Mouse (Mus musculus) cerebellum, adult 9-10 months (tissue): Measurements from ENCODE around the gene B4galt3.
"Not testable (repeated sequence)": the region's sequence is repeated elsewhere in the genome, so short reads cannot be mapped to it uniquely, and the experiment has no call there.

Experiments used
- DNase-seq: peaks from one replicate; pipeline ENCODE4 v3.0.0; 2022

B4galt3 gene

DNA sequence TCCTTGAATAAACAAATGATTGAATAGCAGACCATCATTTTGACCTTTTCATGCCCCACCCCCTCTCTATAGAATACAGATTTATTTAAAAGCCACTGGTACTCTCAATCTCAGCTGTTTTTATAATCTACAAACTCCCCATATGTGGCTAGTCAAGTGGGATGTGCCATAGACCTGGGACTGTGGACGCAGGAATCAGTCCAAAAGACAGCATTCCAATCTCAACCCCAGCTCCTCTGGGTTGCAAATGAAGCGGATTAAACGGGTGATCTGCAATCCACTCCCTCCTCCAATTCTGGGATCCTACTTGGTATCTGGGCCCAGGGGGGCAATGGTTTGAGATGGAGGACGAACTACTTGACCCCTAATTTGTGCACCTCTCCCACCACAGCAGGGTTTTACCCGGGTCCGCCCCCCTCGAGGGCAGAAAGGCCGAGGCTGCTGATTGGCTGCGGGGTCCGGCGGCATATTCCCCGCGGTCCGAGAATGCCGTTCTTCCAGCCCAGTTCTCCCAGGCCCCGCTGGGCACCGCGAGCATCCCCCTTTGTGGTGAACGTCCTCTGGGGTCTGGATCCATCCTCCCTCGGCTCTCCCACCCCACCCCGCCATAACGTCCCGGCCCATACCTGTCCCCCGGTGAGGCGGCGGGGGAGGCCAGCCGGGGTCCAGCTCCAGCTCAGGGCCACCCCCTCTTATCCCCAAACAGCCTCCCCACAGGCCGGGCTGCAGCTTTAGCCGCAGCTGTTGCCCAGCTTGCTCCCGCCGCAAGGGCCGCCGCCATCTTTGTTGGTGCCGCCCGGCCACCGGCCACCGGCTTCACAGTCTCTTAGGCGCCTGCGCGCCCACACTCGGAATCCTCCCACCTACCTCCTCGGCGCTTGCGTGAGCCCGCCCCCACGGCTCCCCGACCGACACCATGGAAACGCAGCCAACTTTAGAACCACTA, 17.3 kb downstream of the B4galt3 start, which contains the start of gene Usp21:
TSS of gene Usp21 (minus strand) at position 856 of the 946 bp plus-strand sequence.
- DNase-seq, result peak; percentile 95

DNA sequence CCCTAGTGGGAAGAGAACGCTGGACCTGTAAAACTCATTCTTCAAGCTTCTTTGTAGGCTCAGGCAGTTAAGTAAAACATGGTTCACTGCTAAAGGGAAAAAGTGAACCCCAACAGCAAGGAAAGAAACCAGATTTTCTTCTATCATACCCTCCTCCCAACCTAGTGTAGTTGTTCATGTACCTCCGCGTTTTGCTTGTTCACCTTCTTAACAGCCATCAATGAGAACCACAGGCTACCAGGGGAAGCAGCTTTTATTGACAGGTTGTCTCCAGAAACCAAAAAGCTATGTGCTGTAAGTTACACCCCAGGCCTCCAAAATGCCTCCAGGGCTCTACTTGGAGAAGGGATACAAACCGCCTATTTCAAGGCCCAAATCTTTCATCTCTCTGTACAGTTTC, 18.2 kb downstream of the B4galt3 start:
- peak; percentile 48 for DNase-seq

DNA sequence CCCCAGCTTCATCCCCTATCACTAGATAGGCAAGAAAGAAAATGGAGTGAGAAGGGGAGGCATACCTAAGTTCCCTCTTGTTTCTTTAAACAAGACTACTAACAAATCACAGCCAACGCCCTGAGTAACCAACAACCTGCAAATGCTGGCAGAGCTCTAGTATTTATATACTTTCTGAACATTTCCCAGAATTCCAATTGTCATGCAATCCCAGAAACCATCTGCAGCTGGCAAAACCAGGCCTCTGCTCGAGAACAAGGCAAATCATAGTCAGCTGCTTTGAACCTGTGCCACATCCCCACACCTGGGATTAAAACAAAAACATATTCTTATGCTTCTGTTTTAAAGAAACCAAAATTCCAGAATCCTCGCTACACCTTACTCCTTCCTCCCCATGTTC, 23.2 kb downstream of the B4galt3 start:
- DNase-seq, result peak; percentile 38

DNA sequence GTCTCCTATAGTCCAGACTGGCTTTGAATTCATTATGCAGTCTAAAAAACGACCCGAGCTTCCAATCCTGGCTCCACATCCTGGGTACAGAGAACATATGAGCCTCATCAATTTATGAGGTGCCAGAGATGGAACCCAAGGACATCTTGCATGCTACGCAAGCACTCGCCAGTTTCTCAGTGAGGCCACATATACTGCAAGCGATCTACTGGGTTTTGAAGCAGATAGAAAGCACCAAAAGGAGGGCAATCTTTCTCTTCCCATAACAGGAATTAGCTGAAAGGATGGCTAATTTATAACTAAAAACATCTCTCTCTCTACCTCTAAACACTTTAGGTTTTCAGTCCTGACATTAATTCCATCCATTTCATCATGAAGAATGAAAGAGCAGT, 23.8 kb downstream of the B4galt3 start:
- no peak for DNase-seq

DNA sequence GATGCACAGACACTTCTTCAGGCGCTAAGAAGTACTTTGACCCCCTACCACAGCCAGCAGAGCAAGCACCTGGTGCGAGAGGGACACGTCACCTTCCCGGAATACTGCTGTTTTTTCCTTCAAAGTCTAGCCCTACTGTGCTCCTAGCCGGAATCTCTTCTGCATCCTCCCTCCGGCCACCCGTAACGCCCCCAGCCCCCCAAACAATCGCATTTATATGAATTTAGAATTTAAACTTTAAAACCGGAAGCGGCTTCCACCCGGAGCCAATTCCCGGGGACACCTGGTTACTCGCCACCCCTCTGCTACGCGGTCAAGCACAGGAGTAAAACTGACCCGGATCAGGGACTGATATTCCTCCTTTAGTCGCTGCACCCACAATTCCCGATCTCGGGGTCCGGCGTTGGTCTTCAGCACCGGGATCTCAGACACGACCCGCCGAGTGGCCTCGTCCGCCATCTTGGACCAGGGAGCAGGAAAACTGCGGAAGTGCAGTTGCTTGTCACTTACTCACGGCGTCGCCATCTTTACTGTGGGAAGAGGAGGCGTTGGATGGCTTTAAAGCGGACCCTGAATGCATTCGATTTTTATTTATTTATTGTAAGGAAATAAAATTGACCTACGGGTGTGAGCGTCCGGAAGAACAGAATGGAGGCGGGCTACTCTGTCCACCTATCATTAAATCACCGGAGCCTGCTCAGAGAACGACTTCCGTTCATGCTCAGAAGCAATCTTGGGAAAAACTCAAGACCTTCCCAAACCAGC, 24.4 kb downstream of the B4galt3 start, which contains the start of gene Ufc1:
TSS of gene Ufc1 (minus strand) at position 727 of the 765 bp plus-strand sequence.
- DNase-seq, result peak; percentile 91

DNA sequence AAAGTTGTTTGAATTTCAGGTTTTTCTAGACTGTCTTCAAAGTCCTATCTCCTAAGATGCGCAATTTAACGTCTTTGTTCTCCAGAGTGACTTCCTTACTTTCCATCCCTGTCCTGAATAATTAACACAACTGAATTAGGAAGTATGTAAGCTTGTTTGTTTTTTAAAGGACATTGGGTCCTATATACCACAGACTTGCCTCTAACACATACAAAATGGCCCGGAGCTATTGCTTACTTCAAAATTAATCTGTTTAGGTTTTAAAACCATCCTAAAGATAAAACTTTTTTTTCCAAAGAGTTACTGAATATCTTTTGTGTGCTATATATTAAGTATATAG, 24.9 kb downstream of the B4galt3 start:
- DNase-seq, result no peak

DNA sequence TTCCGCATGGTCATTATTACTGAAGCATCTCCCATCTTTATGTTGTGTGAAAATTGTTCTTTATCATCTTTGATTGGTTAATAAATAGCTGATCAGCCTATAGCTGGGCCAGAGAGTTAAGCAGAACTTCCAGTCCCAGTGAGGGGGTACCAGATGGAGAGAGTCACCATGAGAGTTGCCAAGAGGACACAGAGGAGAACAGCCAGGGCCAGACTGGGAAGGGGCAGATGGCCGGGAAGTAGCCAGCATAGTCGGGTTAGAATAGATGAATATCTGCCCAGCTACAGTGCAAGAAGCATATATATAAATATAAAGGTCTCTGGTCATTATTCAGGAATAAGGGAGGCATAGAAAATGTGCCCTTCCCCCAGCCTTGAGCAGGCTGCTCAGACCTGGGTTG, 28.1 kb downstream of the B4galt3 start:
- DNase-seq, result peak; percentile 37

DNA sequence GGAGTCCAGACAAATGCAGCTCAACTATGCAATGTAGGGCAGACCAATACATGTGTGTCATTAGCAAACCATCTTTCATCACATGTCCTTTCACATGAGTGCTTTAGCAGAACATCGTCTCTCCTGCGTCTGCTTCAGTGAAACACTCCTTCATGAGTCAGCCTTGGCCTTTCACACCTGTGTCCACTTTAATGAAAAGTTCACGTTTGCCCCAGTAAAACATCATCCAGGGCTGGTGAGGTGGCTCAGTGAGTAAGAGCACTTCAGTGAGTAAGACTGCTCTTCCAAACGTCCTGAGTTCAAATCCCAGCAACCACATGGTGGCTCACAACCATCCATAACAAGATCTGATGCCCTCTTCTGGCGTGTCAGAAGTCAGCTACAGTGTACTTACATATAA, 36.0 kb downstream of the B4galt3 start:
- DNase-seq, result not testable (repeated sequence)

DNA sequence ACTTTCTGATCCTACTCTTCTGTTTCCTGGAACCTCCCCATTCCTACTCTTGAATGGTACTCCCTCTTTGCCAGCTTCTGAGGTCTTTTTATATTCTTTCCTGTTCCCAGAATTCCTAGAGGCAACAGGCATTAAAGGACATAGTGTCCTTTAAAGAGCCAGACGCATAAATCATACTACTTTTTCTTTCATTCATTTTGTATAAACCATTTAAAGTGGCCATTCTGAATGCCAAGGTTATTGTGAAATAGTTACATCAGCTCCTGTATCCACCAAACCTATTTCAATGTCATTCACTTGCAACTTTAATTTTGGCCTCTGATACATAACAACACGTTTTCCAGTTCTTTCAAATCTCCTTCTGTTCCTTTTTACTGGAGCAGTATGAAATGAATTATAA, 39.2 kb downstream of the B4galt3 start:
- no peak for DNase-seq

DNA sequence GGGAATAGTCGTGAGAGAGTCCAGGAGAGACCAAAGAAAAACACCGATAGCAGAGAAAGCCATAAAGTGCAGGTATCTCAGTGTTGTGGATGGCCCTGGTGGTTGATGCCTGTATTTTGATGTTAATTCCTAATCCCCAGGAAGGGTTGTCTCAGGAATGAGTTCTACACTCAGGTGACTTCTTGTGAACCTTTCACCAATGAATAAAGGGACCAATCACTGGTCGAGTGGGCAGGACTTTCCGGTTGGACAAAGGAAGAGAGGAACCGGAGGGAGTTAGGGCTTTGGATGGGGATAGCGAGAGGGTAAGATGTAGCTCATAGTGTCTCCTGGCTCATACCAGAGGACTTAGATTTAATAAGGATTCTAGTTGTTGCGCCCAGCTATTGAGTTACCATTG, 49.6 kb downstream of the B4galt3 start:
- DNase-seq, result no peak

DNA sequence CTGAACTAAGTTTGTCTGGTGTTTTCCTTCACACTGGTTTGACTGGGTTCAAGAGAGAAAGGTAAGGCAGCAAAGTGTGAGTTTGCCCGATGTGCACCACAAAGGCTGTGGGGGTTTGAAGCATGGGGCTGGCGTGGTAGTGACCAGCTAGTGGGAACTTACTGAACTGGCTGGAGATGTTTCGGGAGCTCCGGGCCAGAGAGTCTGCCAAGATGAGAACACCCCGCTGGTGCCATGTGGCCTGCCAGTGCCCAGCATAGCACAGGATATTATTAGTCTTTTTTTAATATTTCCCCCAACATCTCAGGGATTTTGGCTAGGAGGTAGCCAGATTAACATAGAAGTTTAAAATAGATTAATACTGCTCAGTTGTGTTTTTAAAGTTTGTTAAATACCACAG, 50.0 kb downstream of the B4galt3 start:
- peak; percentile 84 for DNase-seq

DNA sequence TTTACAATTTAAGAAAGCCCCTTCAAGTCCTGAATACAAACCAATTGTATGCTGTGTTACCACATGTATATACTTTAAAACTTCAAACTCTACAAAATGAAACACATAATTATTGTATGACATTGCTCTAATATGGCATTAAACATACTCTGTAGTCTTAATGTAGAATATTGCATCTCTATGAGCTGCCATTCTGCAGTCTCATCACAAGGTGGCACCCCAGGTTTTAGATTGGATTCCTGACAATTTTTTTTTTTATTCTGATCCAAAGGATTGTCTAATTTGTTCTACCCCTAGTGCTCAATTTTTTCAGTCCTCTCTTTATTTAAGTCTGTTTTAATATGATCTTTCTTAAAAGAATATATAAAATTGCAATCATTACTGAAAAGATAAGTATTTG, 51.3 kb downstream of the B4galt3 start:
- DNase-seq, result peak; percentile 50

DNA sequence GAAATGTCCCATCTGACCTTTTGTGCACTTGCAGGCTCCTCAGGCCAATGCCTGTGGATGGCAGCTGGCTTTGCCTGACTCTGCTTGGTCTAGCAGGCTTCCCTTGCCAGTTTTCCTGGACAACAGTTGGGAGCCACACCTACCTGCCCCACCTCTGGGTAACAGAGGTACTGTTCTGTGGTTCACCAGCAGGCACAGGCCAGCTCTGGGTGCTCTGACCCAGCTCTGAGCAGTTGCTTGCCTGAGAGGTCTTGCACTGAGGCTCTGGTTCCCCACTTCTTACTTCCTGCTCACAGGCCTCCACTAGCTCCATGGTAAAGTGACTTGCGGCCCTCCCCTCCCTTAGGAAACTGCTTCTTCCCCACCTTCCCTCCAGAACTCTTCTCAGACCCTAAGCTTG, 51.9 kb downstream of the B4galt3 start:
- DNase-seq, result no peak

DNA sequence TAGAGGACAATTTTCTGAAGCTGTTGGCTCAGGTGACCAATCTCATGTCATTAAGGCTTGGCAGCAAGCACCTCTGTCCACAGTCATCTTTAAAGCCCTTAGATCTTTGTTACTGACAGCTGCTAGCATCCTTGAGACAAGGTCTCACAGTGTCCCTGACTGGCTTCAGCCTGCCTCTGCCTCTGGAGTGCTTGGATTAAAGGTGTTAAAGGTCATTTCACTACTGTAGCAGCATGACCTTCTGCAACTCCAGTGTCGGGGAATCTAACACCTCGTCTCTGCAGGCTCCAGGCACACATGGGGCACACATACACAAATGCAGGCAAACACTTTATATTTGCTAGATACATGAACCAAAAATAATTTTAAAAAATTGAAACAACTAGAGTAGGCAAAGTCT, 55.4 kb downstream of the B4galt3 start:
- DNase-seq, result no peak
